Mouse (Mus musculus): ENCODE data around the gene Gabrg3. TPM values are rescaled to one million over a fixed set of nuclear protein-coding genes. Genes with fewer than 3 reads are reported as not detected.

Gene Gabrg3
- polyA plus RNA-seq, 3 experiments from 2014 or later: not detected

GRCm38 (mm10) chr7:57050906-57051635 is 335.9 kb downstream of the Gabrg3 start:
- no peak for ATAC-seq

- no peak for ATAC-seq
These were observed 349.0 kb downstream of the Gabrg3 start for GRCm38 (mm10) chr7:57037861-57038421.

- ATAC-seq: no peak
These were observed 386.3 kb downstream of the Gabrg3 start for GRCm38 (mm10) chr7:57000585-57001261.

- no peak for ATAC-seq
These were observed 389.0 kb downstream of the Gabrg3 start for GRCm38 (mm10) chr7:56997713-56998624.

GRCm38 (mm10) chr7:56946398-56946797 is 440.6 kb downstream of the Gabrg3 start:
- ATAC-seq: no peak

GRCm38 (mm10) chr7:56941606-56942005 is 445.4 kb downstream of the Gabrg3 start:
- ATAC-seq: no peak

GRCm38 (mm10) chr7:56938020-56938419 is 449.0 kb downstream of the Gabrg3 start:
- ATAC-seq: no peak

- ATAC-seq: no peak
These were observed 467.5 kb downstream of the Gabrg3 start for GRCm38 (mm10) chr7:56919499-56919898.

- no peak for ATAC-seq
These were observed 472.1 kb downstream of the Gabrg3 start for GRCm38 (mm10) chr7:56914862-56915261.

- no peak for ATAC-seq
These were observed 487.2 kb downstream of the Gabrg3 start for GRCm38 (mm10) chr7:56899762-56900161.

- no peak for ATAC-seq
These were observed 519.5 kb downstream of the Gabrg3 start for GRCm38 (mm10) chr7:56867314-56868075.

- ATAC-seq: no peak
These were observed 543.4 kb downstream of the Gabrg3 start for GRCm38 (mm10) chr7:56843565-56843964.

GRCm38 (mm10) chr7:56825446-56825845 is 561.5 kb downstream of the Gabrg3 start:
- ATAC-seq: no peak

GRCm38 (mm10) chr7:56801841-56802240 is 585.1 kb downstream of the Gabrg3 start:
- no peak for ATAC-seq

GRCm38 (mm10) chr7:56779122-56779521 is 607.9 kb downstream of the Gabrg3 start:
- ATAC-seq: no peak

GRCm38 (mm10) chr7:56768216-56768615 is 618.8 kb downstream of the Gabrg3 start:
- ATAC-seq: no peak

GRCm38 (mm10) chr7:56767796-56768195 is 619.2 kb downstream of the Gabrg3 start:
- ATAC-seq: no peak

GRCm38 (mm10) chr7:56765612-56766445 is 621.2 kb downstream of the Gabrg3 start:
- ATAC-seq: no peak

GRCm38 (mm10) chr7:56729225-56729624 is 657.8 kb downstream of the Gabrg3 start:
- no peak for ATAC-seq

Measured in inflammation-experienced regulatory T-cells, adult 6 months (primary cell).